In the genomic region with DNA sequence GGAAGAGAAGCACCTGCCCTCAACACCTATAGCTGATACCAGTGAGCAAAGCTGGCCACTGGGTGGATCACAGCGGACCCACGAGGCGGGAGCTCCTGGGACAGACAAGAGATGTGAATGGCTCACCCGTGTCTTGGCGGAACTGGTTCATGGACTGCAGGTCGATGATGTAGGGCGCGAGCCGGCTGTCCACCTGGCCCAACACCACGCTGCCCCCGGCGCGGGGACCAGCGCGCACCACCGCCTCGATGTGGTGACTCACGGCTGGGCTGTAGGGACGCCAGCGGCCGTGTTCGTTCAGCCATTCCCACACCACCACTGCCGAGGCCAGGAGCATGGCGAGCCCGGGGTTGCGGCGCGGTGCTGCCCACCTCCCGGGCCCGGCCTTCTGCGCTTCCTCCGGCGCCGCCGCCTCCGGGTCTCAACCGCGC, we compare ENCODE assay signal across 8 mouse cellular contexts. TPM values are rescaled to one million over a fixed set of nuclear protein-coding genes. Genes with fewer than 3 reads are reported as not detected.
A peak's percentile ranks its signal among the peaks of the same experiment; 100 is the strongest.
DNase-seq lines count a peak whose midpoint lies in the region; ATAC-seq and TF ChIP-seq lines count a peak whose summit lies in the region.

No protein-coding gene starts in this region.

- peak; percentile 61 for ATAC-seq in heart, embryonic 14.5 days (ENCODE audit: insufficient number of reproducible peaks, insufficient read depth, low FRiP score, low read depth)

- TF ChIP-seq RAD21 in MEL (IDR thresholded peaks at IDR 0.05; ENCODE audit: low read depth, low read length), result no peak

- H3K4me3 ChIP-seq in gastrocnemius, adult 2 months, result peak overlapping the region; percentile 90
- H3K4me3 ChIP-seq in MEL (ENCODE audit: control insufficient read depth in 1 of 2, insufficient read depth in 1 of 2, low read depth in 2 of 2, low read length in 2 of 2), result peak overlapping the region; percentile 60 to 84
- peak overlapping the region; percentile 53 to 73 for H3K4me3 ChIP-seq in heart, embryonic 14.5 days (ENCODE audit: control insufficient read depth in 1 of 2, insufficient read depth in 1 of 2, low read depth in 1 of 2, low read length in 2 of 2)
- H3K4me3 ChIP-seq in left cerebral cortex, adult 2 months, result peak overlapping the region; percentile 82
- peak overlapping the region; percentile 98 for H3K4me3 ChIP-seq in megakaryocyte, embryonic 14.5 days (replicated peaks)

- no peaks in the 10 kb centered on the region for H3K27me3 ChIP-seq in MEL (ENCODE audit: control insufficient read depth in 1 of 2, insufficient read depth in 2 of 2, low read length in 2 of 2)
- peaks cover 23% of the 10 kb centered on the region for H3K27me3 ChIP-seq in heart, embryonic 14.5 days (ENCODE audit: control insufficient read depth, insufficient read depth, low read length)
- peaks cover 37% of the 10 kb centered on the region for H3K27me3 ChIP-seq in megakaryocyte, embryonic 14.5 days (replicated peaks)

- peaks cover 3 to 6% of the 10 kb centered on the region in 2 experiments; a peak in 2 of 4 replicates for H3K4me1 ChIP-seq in MEL (ENCODE audit: control insufficient read depth in 1 of 2, insufficient read depth in 2 of 2, low read length in 2 of 2)
- 0 out of 4 replicates have a peak, but pooled peaks cover 0 to 5% of the 10 kb centered on the region in 2 experiments for H3K4me1 ChIP-seq in heart, embryonic 14.5 days (ENCODE audit: control insufficient read depth in 2 of 2, insufficient read depth in 2 of 2, low read length in 2 of 2)
- H3K4me1 ChIP-seq in megakaryocyte, embryonic 14.5 days, result peaks cover 29% of the 10 kb centered on the region

- peak overlapping the region; percentile 81 for H3K9ac ChIP-seq in MEL (ENCODE audit: control insufficient read depth, low read depth, low read length, poor library complexity, severe bottlenecking)
- H3K9ac ChIP-seq in heart, embryonic 14.5 days (ENCODE audit: low read length), result peak overlapping the region; percentile 77

- H3K4me2 ChIP-seq in heart, embryonic 14.5 days (ENCODE audit: low read length), result peak overlapping the region; percentile 100

- intact Hi-C loops in gastrocnemius, adult 2 months (cut with DNase I), result loop anchor here (5.0 kb wide), 1 partner anchor 34 kb away; no protein-coding TSS in a partner anchor
- intact Hi-C loops in left cerebral cortex, adult 2 months (cut with DNase I), result loop anchor here (5.0 kb wide), 5 partner anchors 34 to 494 kb away; a partner anchor contains a TSS

- peak; percentile 66 for DNase-seq in gastrocnemius, adult 2 months
- no peak for DNase-seq in gastrocnemius, postnatal 25 days
- DNase-seq in MEL (ENCODE audit: low read depth, low spot score), result peak; percentile 48
- DNase-seq in cerebellum, postnatal 36 days, result peak; percentile 60 to 64
- DNase-seq in left cerebral cortex, adult 2 months (ENCODE audit: extremely low spot score in 1 of 2, low spot score in 2 of 2), result peak; percentile 51 to 58
- peak; percentile 23 to 72 for DNase-seq in spleen, postnatal 4 days (ENCODE audit: low spot score in 2 of 2)

- H3K9me3 ChIP-seq in MEL (replicated peaks; ENCODE audit: insufficient read depth, low read length), result no peaks in the 10 kb centered on the region
- no peaks in the 10 kb centered on the region for H3K9me3 ChIP-seq in heart, embryonic 14.5 days (ENCODE audit: control insufficient read depth, low read length)
- H3K9me3 ChIP-seq in megakaryocyte, embryonic 14.5 days, result no peaks in the 10 kb centered on the region

- H3K36me3 ChIP-seq in MEL (ENCODE audit: control insufficient read depth in 1 of 2, insufficient read depth in 2 of 2, low read length in 2 of 2), result no peaks in the 10 kb centered on the region; a peak in 1 of 4 replicates
- H3K36me3 ChIP-seq in heart, embryonic 14.5 days (ENCODE audit: control insufficient read depth, insufficient read depth, low read length), result no peaks in the 10 kb centered on the region
- no peaks in the 10 kb centered on the region for H3K36me3 ChIP-seq in megakaryocyte, embryonic 14.5 days (replicated peaks; ENCODE audit: low read length)

- TF ChIP-seq CTCF in gastrocnemius, adult 2 months (IDR thresholded peaks at IDR 0.05), result no peak
- TF ChIP-seq CTCF in MEL (IDR thresholded peaks at IDR 0.05 in 2 of 3, conservative IDR thresholded peaks at IDR 0.05 in 1 of 3; ENCODE audit: control insufficient read depth in 1 of 3, insufficient read depth in 1 of 3, low read depth in 2 of 3, low read length in 3 of 3, poor library complexity in 1 of 3, severe bottlenecking in 1 of 3), result no peak
- TF ChIP-seq CTCF in left cerebral cortex, adult 2 months (IDR thresholded peaks at IDR 0.05), result no peak

- peaks cover 4% of the 10 kb centered on the region; the same call in 1 of the 2 replicates for H3K79me2 ChIP-seq in MEL (ENCODE audit: control insufficient read depth, insufficient read depth, low read length, poor library complexity)

- no peak for TF ChIP-seq POLR2A in MEL (IDR thresholded peaks at IDR 0.05; ENCODE audit: control insufficient read depth in 1 of 2, insufficient read depth in 1 of 2, low read depth in 1 of 2, low read length in 2 of 2, poor library complexity in 1 of 2)

- peak overlapping the region; percentile 87 for H3K27ac ChIP-seq in gastrocnemius, adult 2 months
- no peak overlapping the region for H3K27ac ChIP-seq in MEL (ENCODE audit: control insufficient read depth, low read depth, low read length)
- H3K27ac ChIP-seq in heart, embryonic 14.5 days (replicated peaks in 1 of 2; ENCODE audit: control insufficient read depth in 1 of 2, insufficient read depth in 1 of 2, low read depth in 2 of 2, low read length in 2 of 2), result peak overlapping the region in 1 of 2 experiments; percentile 44; a peak in 1 of 4 replicates
- peak overlapping the region; percentile 96 for H3K27ac ChIP-seq in left cerebral cortex, adult 2 months

- under 1% methylated on average over 37 of the region's 38 CpGs for WGBS in heart, embryonic 14.5 days

- TF ChIP-seq EP300 in MEL (IDR thresholded peaks at IDR 0.05; ENCODE audit: low read depth in 1 of 2, low read length in 2 of 2), result no peak

TF ChIP-seq in MEL, 35 proteins besides CTCF, POLR2A, EP300 and RAD21:
- TF ChIP-seq POLR2AphosphoS5 (IDR thresholded peaks at IDR 0.05; ENCODE audit: borderline replicate concordance, low read depth, low read length) (no peak), NRF1 (IDR thresholded peaks at IDR 0.05; ENCODE audit: insufficient read depth, low read depth, low read length, poor library complexity, severe bottlenecking) (no peak), POLR2AphosphoS2 (IDR thresholded peaks at IDR 0.05; ENCODE audit: low read length) (no peak), E2F4 (IDR thresholded peaks at IDR 0.05; ENCODE audit: borderline replicate concordance, low read depth, low read length) (no peak), MYB (IDR thresholded peaks at IDR 0.05; ENCODE audit: low read depth, low read length) (no peak)

RNA-seq across cellular contexts. Expression of a gene that starts 0.4 kb away (rescaled TPM):
- 1 to 10 TPM; 3.9 to 4.2 TPM for total RNA-seq in gastrocnemius, adult 2 months (2021)
- 1 to 10 TPM; 6.2 to 6.7 TPM for total RNA-seq in gastrocnemius, postnatal 25 days (2021)
- total RNA-seq in MEL (2012; rRNA removed), result 2.2 and 3.6 TPM in 2 replicates
- 1 to 10 TPM in 1 of 2 experiments, not detected in 1; 8.8 TPM for polyA plus RNA-seq in MEL (2012; ENCODE audit: insufficient read depth in 1 of 2, insufficient read length in 2 of 2, low read depth in 1 of 2, low replicate concordance in 2 of 2, missing spikeins in 1 of 2)
- 1.8 and 2.0 TPM in 2 replicates for polyA plus RNA-seq in heart, embryonic 14.5 days (2014; fragmentation: Nextera tagmentation; extraction: Ambion mirVana)
- 10 to 100 TPM; 36.0 to 36.3 TPM for total RNA-seq in left cerebral cortex, adult 2 months (2021)
- polyA plus RNA-seq in megakaryocyte, embryonic 14.5 days (2012; ENCODE audit: insufficient read depth, low replicate concordance), result 1.9 and 2.5 TPM in 2 replicates

RNA-seq across cellular contexts. Expression of a gene that starts 40.3 kb away (rescaled TPM):
- 1 to 10 TPM in 1 of 2 experiments, under 1 TPM in 1; 0.98 to 1.1 TPM for total RNA-seq in gastrocnemius, adult 2 months (2021)
- under 1 TPM; 0.74 to 0.88 TPM for total RNA-seq in gastrocnemius, postnatal 25 days (2021)
- total RNA-seq in MEL (2012; rRNA removed), result not detected in 2 replicates
- polyA plus RNA-seq in MEL (2012; ENCODE audit: insufficient read depth in 1 of 2, insufficient read length in 2 of 2, low read depth in 1 of 2, low replicate concordance in 2 of 2, missing spikeins in 1 of 2), result under 1 TPM in 1 of 2 experiments, not detected in 1; 0.07 TPM
- 0.95 and 1.2 TPM in 2 replicates for polyA plus RNA-seq in heart, embryonic 14.5 days (2014; fragmentation: Nextera tagmentation; extraction: Ambion mirVana)
- total RNA-seq in left cerebral cortex, adult 2 months (2021), result 1 to 10 TPM; 6.8 to 7.4 TPM
- polyA plus RNA-seq in megakaryocyte, embryonic 14.5 days (2012; ENCODE audit: insufficient read depth, low replicate concordance), result 6.5 TPM in 1 of 2 replicates, not detected in the other

RNA-seq across cellular contexts. Expression of a gene that starts 44.6 kb away (rescaled TPM):
- total RNA-seq in gastrocnemius, adult 2 months (2021), result 1 to 10 TPM; 2.1 to 2.4 TPM
- 1 to 10 TPM; 2.5 to 3.9 TPM for total RNA-seq in gastrocnemius, postnatal 25 days (2021)
- total RNA-seq in MEL (2012; rRNA removed), result 53.1 and 56.1 TPM in 2 replicates
- polyA plus RNA-seq in MEL (2012; ENCODE audit: insufficient read depth in 1 of 2, insufficient read length in 2 of 2, low read depth in 1 of 2, low replicate concordance in 2 of 2, missing spikeins in 1 of 2), result 100 to 1,000 TPM in 1 of 2 experiments, 10 to 100 TPM in 1; 75.9 to 157 TPM
- 16.2 and 19.4 TPM in 2 replicates for polyA plus RNA-seq in heart, embryonic 14.5 days (2014; fragmentation: Nextera tagmentation; extraction: Ambion mirVana)
- total RNA-seq in left cerebral cortex, adult 2 months (2021), result 1 to 10 TPM; 1.5 to 2.2 TPM
- polyA plus RNA-seq in megakaryocyte, embryonic 14.5 days (2012; ENCODE audit: insufficient read depth, low replicate concordance), result 1.7 TPM in 1 of 2 replicates, not detected in the other

Comparison
In these comparisons a context has a peak if more than half of its experiments do, and no peak if none do; other contexts are left out.
1. RNA of a gene that starts 44.6 kb away (total RNA-seq): 53.1 to 56.1 TPM in MEL; 2.5 to 3.9 TPM in gastrocnemius, postnatal 25 days, 2.1 to 2.4 TPM in gastrocnemius, adult 2 months and 1.5 to 2.2 TPM in left cerebral cortex, adult 2 months; every median in the first group is over 10 times any median in the second.
2. Peak in every context shown above with its lines, with median percentiles within 50 percentile points of each other: H3K4me3 ChIP-seq.